19 mouse cellular contexts compared by ENCODE assay signal in genomic region chr15:86167032-86167655, GRCm38 (mm10). TPM values are rescaled to one million over a fixed set of nuclear protein-coding genes. Genes with fewer than 3 reads are reported as not detected.
A peak's percentile ranks its signal among the peaks of the same experiment; 100 is the strongest.
DNase-seq lines count a peak whose midpoint lies in the region; ATAC-seq and TF ChIP-seq lines count a peak whose summit lies in the region.
"Had no signal": no experiment of that assay in that cellular context is flagged by ENCODE, and none has a peak within 500 bp of the region (broad histone marks: within the 10 kb centered on the region; RNA-seq: fewer than 3 reads in every experiment).

No protein-coding gene starts in this region.

- no peak for TF ChIP-seq EP300 in heart, adult 2 months (IDR thresholded peaks at IDR 0.05; ENCODE audit: insufficient read depth, low read depth, low read length)

- no peak for TF ChIP-seq POLR2A in heart, adult 2 months (IDR thresholded peaks at IDR 0.05; ENCODE audit: insufficient read depth, low read depth, low read length)
- TF ChIP-seq POLR2A in bone marrow macrophage, adult 2 months (IDR thresholded peaks at IDR 0.05; ENCODE audit: borderline replicate concordance, low read depth, low read length) = no peak

- intact Hi-C loops in heart, adult 2 months (cut with DNase I) = no loop called here

- H3K4me3 ChIP-seq in heart, adult 2 months = no peak overlapping the region
- no peak overlapping the region for H3K4me3 ChIP-seq in heart, embryonic 11.5 days (ENCODE audit: low read depth, low read length)
- no peak overlapping the region for H3K4me3 ChIP-seq in bone marrow macrophage, adult 2 months (ENCODE audit: insufficient read depth, low read length)
- H3K4me3 ChIP-seq in brown adipose tissue, adult 24 weeks (ENCODE audit: insufficient read depth, low read depth, low read length) = no peak overlapping the region
- H3K4me3 ChIP-seq: embryonic facial prominence, embryonic 12.5 days; heart, embryonic 15.5 days; liver, embryonic 13.5 days; midbrain, embryonic 10.5 days had no signal

- H3K27ac ChIP-seq in heart, adult 2 months = peak overlapping the region; percentile 56
- no peak overlapping the region for H3K27ac ChIP-seq in heart, embryonic 11.5 days (ENCODE audit: low read depth, low read length)
- H3K27ac ChIP-seq in bone marrow macrophage, adult 2 months (ENCODE audit: insufficient read depth, low read depth, low read length) = peak overlapping the region; percentile 100
- H3K27ac ChIP-seq in brown adipose tissue, adult 24 weeks (replicated peaks; ENCODE audit: low read depth, low read length) = peak overlapping the region; percentile 73; the same call in 1 of the 2 replicates
- H3K27ac ChIP-seq: embryonic facial prominence, embryonic 12.5 days; heart, embryonic 15.5 days; liver, embryonic 13.5 days had no signal

- no peak for TF ChIP-seq CTCF in heart, adult 2 months (IDR thresholded peaks at IDR 0.05)
- TF ChIP-seq CTCF in bone marrow macrophage, adult 2 months (IDR thresholded peaks at IDR 0.05; ENCODE audit: low read depth, low read length) = no peak

- H3K36me3 ChIP-seq in heart, adult 2 months (ENCODE audit: control insufficient read depth, insufficient read depth, low read length) = no peaks in the 10 kb centered on the region; the same call in 1 of the 2 replicates
- no peaks in the 10 kb centered on the region for H3K36me3 ChIP-seq in heart, embryonic 11.5 days (ENCODE audit: control insufficient read depth, insufficient read depth, low read length)

- no peak for ATAC-seq in heart, embryonic 11.5 days (replicated peaks; ENCODE audit: insufficient number of reproducible peaks, low FRiP score, low TSS enrichment)
- ATAC-seq in erythroblast, adult 5-6 weeks (replicated peaks; ENCODE audit: low FRiP score, poor library complexity, severe bottlenecking) = no peak
- ATAC-seq: forebrain, embryonic 16.5 days; hindbrain, postnatal 0 days; intestine, postnatal 0 days had no signal

- WGBS in heart, adult 2 months = 73% methylated on average over 7 of the region's 7 CpGs
- WGBS in heart, embryonic 11.5 days (ENCODE audit: insufficient replicate concordance) = 87% methylated on average over 7 of the region's 7 CpGs

- H3K4me1 ChIP-seq in heart, adult 2 months (ENCODE audit: control insufficient read depth, insufficient read depth, low read length) = peaks cover 25% of the 10 kb centered on the region
- H3K4me1 ChIP-seq in heart, embryonic 11.5 days (ENCODE audit: control insufficient read depth, insufficient read depth, low read length) = peaks cover 31% of the 10 kb centered on the region
- peaks cover 52% of the 10 kb centered on the region for H3K4me1 ChIP-seq in bone marrow macrophage, adult 2 months (ENCODE audit: control insufficient read depth, insufficient read depth, low read length)
- peaks cover 22% of the 10 kb centered on the region for H3K4me1 ChIP-seq in brown adipose tissue, adult 24 weeks (ENCODE audit: control insufficient read depth, insufficient read depth, insufficient read length, low read length)

- no peak for DNase-seq in heart, adult 2 months
- peak; percentile 92 for DNase-seq in cerebellum, adult 9-11 months
- no peak for DNase-seq in spleen, postnatal 14 days (ENCODE audit: low spot score in 2 of 2)
- DNase-seq in Muller cell, postnatal 12 days (ENCODE audit: inconsistent ontology term) = no peak
- DNase-seq: adrenal gland, adult 2 months; heart, adult 18-20 months; liver, embryonic 13.5 days; lung, embryonic 14.5 days; right cerebral cortex, postnatal 25 days had no signal

- no peak overlapping the region for H3K4me2 ChIP-seq in heart, embryonic 11.5 days
- H3K4me2 ChIP-seq: embryonic facial prominence, embryonic 12.5 days; heart, embryonic 15.5 days; liver, embryonic 13.5 days; lung, embryonic 14.5 days had no signal

- no peak overlapping the region for H3K9ac ChIP-seq in heart, adult 2 months (ENCODE audit: low read depth, low read length)
- H3K9ac ChIP-seq in heart, embryonic 11.5 days (ENCODE audit: low read depth, low read length) = no peak overlapping the region
- H3K9ac ChIP-seq: embryonic facial prominence, embryonic 12.5 days; heart, embryonic 15.5 days; liver, embryonic 13.5 days; lung, embryonic 14.5 days had no signal

- H3K79me2 ChIP-seq in heart, adult 2 months (replicated peaks; ENCODE audit: control insufficient read depth, insufficient read depth, low read length) = peaks cover 6% of the 10 kb centered on the region

- H3K9me3 ChIP-seq in heart, embryonic 11.5 days (replicated peaks; ENCODE audit: control insufficient read depth, low read length) = no peaks in the 10 kb centered on the region
- H3K9me3 ChIP-seq: embryonic facial prominence, embryonic 12.5 days; heart, embryonic 15.5 days; liver, embryonic 13.5 days; midbrain, embryonic 10.5 days had no signal

- no peaks in the 10 kb centered on the region for H3K27me3 ChIP-seq in heart, adult 2 months (ENCODE audit: control insufficient read depth, insufficient read depth, low read length)
- no peaks in the 10 kb centered on the region for H3K27me3 ChIP-seq in heart, embryonic 11.5 days (ENCODE audit: control insufficient read depth, insufficient read depth, low read length)
- H3K27me3 ChIP-seq: embryonic facial prominence, embryonic 12.5 days; heart, embryonic 15.5 days; liver, embryonic 13.5 days had no signal

RNA-seq across cellular contexts. Expression of gene Cerk, which starts 18.8 kb away (rescaled TPM):
- 10 to 100 TPM; 30.4 to 33.5 TPM for total RNA-seq in heart, adult 2 months (2021)
- polyA plus RNA-seq in heart, adult 2 months (2012; rRNA removed) = 26.0 and 38.0 TPM in 2 replicates
- 10.1 and 10.6 TPM in 2 replicates for polyA plus RNA-seq in heart, embryonic 11.5 days (2014; fragmentation: Nextera tagmentation; extraction: Ambion mirVana)
- 103 and 111 TPM in 2 replicates for polyA plus RNA-seq in bone marrow macrophage, adult 2 months (2012; ENCODE audit: insufficient read depth, insufficient read length, missing spikeins)
- polyA plus RNA-seq in brown adipose tissue, adult 24 weeks (2012; ENCODE audit: insufficient read depth, insufficient read length, missing spikeins) = 4.5 and 5.0 TPM in 2 replicates
- total RNA-seq in erythroblast, adult 5-6 weeks (2015; ENCODE audit: low replicate concordance) = 7.1 and 7.9 TPM in 2 replicates
- 7.9 and 9.8 TPM in 2 replicates for total RNA-seq in erythroblast, adult 5-6 weeks (2017; ENCODE audit: low replicate concordance)

RNA-seq across cellular contexts. Expression of gene Tbc1d22a, which starts 47.1 kb away (rescaled TPM):
- total RNA-seq in heart, adult 2 months (2021) = 10 to 100 TPM; 21.8 to 25.6 TPM
- 23.2 and 30.1 TPM in 2 replicates for polyA plus RNA-seq in heart, adult 2 months (2012; rRNA removed)
- 6.0 and 7.3 TPM in 2 replicates for polyA plus RNA-seq in heart, embryonic 11.5 days (2014; fragmentation: Nextera tagmentation; extraction: Ambion mirVana)
- polyA plus RNA-seq in bone marrow macrophage, adult 2 months (2012; ENCODE audit: insufficient read depth, insufficient read length, missing spikeins) = 37.2 and 39.8 TPM in 2 replicates
- polyA plus RNA-seq in brown adipose tissue, adult 24 weeks (2012; ENCODE audit: insufficient read depth, insufficient read length, missing spikeins) = 12.5 and 15.2 TPM in 2 replicates
- 2.5 and 3.5 TPM in 2 replicates for total RNA-seq in erythroblast, adult 5-6 weeks (2015; ENCODE audit: low replicate concordance)
- 7.4 and 7.8 TPM in 2 replicates for total RNA-seq in erythroblast, adult 5-6 weeks (2017; ENCODE audit: low replicate concordance)
